Mouse (Mus musculus): Measurements from ENCODE around the gene Ltbp2.

GRCm38 (mm10) chr12:84835626-84836025 lies 40.7 kb downstream of the Ltbp2 start:
- TF ChIP-seq POLR2A (IDR thresholded peaks at IDR 0.05; ENCODE audit: control insufficient read depth, low read depth, low read length) (no peak), CTCF (IDR thresholded peaks at IDR 0.05; ENCODE audit: control insufficient read depth, insufficient read depth, insufficient replicate concordance, low read depth, low read length) (no peak)
